Mouse (Mus musculus) limb, embryonic 15.5 days (tissue): Measurements from ENCODE around the gene Olfr51. TPM values are rescaled to one million over a fixed set of nuclear protein-coding genes. Genes with fewer than 3 reads are reported as not detected.
"Not testable (repeated sequence)": the region's sequence is repeated elsewhere in the genome, so short reads cannot be mapped to it uniquely, and the experiment has no call there.

ENCODE experiments used
- ATAC-seq: fragments of 200-750 bp; cut with Nextera tagmentation; 2 replicates; pipeline ENCODE4 v1.8.0; 2017; ENCODE audit warnings: low read depth, moderate TSS enrichment; ENCODE audit not compliant: insufficient number of reproducible peaks, low FRiP score, low TSS enrichment
- H3K27ac ChIP-seq: fragments of 300-500 bp; sonication (generic); 2 replicates; pipeline ENCODE4 v1.5.1; 2015; ENCODE audit warnings: moderate library complexity, mild to moderate bottlenecking, inconsistent platforms
- H3K27me3 ChIP-seq: fragments of 300-500 bp; sonication (generic); 2 replicates; pipeline ENCODE4 v1.6.1; 2015; ENCODE audit warnings: inconsistent platforms
- H3K36me3 ChIP-seq: fragments of 300-500 bp; sonication (generic); 2 replicates; pipeline ENCODE4 v1.6.1; 2015; ENCODE audit warnings: inconsistent platforms
- H3K4me1 ChIP-seq: fragments of 300-500 bp; sonication (generic); 2 replicates; pipeline ENCODE4 v1.6.1; 2015; ENCODE audit warnings: inconsistent platforms
- H3K4me2 ChIP-seq: fragments of 300-500 bp; sonication (generic); 2 replicates; pipeline ENCODE4 v1.6.1; 2015; ENCODE audit warnings: mild to moderate bottlenecking, inconsistent platforms
- H3K4me3 ChIP-seq: fragments of 300-500 bp; sonication (generic); 2 replicates; pipeline ENCODE4 v1.5.1; 2015; ENCODE audit warnings: mild to moderate bottlenecking, inconsistent platforms
- H3K9ac ChIP-seq: fragments of 300-500 bp; sonication (generic); 2 replicates; pipeline ENCODE4 v1.6.1; 2015; ENCODE audit warnings: inconsistent platforms
- H3K9me3 ChIP-seq: fragments of 300-500 bp; sonication (generic); 2 replicates; pipeline ENCODE4 v1.6.1; 2016; ENCODE audit warnings: inconsistent platforms
- WGBS: fragments of 180-500 bp; shearing (Covaris S2); methylation state at CpG from one replicate; pipeline ENCODE4 v1.1.7; 2015; 5-methylcytosine and 5-hydroxymethylcytosine counted together
- polyA plus RNA-seq: library from polyadenylated mRNA; unstranded; fragments of >200 nt; fragmentation: Nextera tagmentation; extraction: Ambion mirVana; gene quantifications from 2 replicates; pipeline ENCODE4 v1.2.1, GENCODE M21; 2015

Olfr51 gene
- polyA plus RNA-seq, 1 experiment from 2014 or later = not detected

DNA sequence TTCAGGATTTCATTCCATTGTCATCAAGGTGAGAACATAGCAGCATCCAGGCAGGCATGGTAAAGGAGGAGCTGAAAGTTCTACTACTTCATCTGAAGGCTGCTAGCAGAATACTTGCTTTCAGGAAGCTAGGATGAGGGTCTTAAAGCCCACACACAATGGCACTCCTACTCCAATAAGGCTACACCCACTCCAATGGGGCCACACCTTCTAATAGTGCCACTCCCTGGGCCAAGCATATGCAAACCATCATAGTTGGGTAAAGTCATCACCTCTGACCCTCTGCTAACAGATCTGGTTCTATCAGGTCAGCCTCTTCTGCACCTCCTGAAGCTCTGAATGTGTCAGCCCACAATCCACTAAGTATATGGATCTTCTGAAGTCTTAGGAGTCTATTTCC is 30.7 kb downstream of the Olfr51 start:
- H3K9me3 ChIP-seq, H3K27ac ChIP-seq, ATAC-seq, H3K36me3 ChIP-seq, H3K9ac ChIP-seq, H3K4me1 ChIP-seq, H3K4me2 ChIP-seq, H3K27me3 ChIP-seq, H3K4me3 ChIP-seq: not testable (repeated sequence)

DNA sequence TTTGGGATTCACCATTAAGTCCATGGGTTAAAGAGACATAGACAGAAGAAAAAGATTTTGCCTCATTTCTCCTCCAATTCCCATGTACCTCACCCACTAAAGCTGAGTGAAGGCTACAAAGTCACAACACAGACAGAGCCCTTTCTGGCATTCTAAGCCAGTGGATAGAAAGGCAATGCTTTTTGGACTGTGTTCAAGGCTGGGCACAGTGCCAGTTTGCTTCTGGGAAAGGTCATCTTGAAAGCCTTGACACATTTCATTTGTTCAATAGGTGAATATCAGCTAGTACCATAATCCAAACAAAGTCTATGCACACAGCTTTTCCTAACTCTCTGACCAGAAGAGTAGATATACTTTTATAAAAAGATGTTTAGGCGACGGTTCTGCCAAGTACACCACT is 32.6 kb downstream of the Olfr51 start:
- no peak overlapping the region for H3K4me3 ChIP-seq
- no peak overlapping the region for H3K27ac ChIP-seq
- no peaks in the 10 kb centered on the region for H3K9me3 ChIP-seq
- no peak overlapping the region for H3K9ac ChIP-seq
- no peak for ATAC-seq
- no peaks in the 10 kb centered on the region for H3K36me3 ChIP-seq
- no peak overlapping the region for H3K4me2 ChIP-seq
- no peaks in the 10 kb centered on the region for H3K4me1 ChIP-seq
- WGBS = 89% methylated on average over 2 of the region's 2 CpGs
- no peaks in the 10 kb centered on the region for H3K27me3 ChIP-seq

GRCm38 (mm10) chr11:51044776-51045175 is 41.4 kb downstream of the Olfr51 start:
- not testable (repeated sequence) for ATAC-seq, H3K4me2 ChIP-seq, H3K4me1 ChIP-seq, H3K9ac ChIP-seq, H3K36me3 ChIP-seq, H3K4me3 ChIP-seq, H3K27ac ChIP-seq, H3K27me3 ChIP-seq, H3K9me3 ChIP-seq
- 67% methylated on average over 3 of the region's 3 CpGs for WGBS

DNA sequence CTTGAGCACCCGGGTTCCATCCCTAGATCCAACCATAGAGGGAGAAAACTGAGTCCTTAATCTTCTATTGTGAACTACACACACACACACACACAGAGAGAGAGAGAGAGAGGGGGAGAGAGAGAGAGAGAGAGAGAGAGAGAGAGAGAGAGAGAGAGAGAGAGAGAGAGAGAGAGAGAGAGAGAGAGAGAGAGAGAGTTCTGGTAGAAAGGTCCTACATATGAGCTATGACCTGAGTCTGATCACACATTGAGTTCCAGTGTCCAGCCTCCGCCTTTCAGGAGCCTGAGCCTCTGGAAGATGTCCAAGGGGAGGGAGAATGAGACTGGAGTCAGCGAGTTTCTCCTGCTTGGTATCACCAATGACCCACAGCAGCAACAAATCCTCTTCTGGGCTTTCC is 44.4 kb downstream of the Olfr51 start, which contains the start of gene Olfr1375:
Olfr1375 (plus strand) TSS at position 301 of the 400 bp plus-strand sequence.
- H3K36me3 ChIP-seq, H3K4me1 ChIP-seq, ATAC-seq, H3K4me2 ChIP-seq, H3K27ac ChIP-seq, H3K27me3 ChIP-seq, H3K4me3 ChIP-seq, H3K9ac ChIP-seq, H3K9me3 ChIP-seq: not testable (repeated sequence)
- WGBS = 75% methylated on average over 3 of the region's 3 CpGs

DNA sequence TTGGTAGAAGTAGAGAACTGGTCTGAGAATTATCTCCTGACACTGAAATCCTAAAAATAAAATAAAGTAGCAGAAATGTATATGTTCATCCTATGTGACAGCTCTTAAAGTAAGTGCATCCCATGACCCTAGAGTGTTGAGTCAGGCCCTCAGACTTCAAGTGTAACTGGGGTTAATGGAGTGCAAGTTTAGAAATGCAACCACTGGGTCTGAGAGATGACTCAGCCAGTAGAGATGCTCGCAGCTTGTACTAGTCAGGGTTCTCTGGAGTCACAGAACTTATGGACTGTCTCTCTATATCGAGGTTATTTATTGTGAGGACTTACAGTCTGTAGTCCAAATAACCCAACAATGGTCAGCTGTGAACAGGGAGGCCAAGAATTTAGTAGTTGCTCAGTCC is 48.3 kb downstream of the Olfr51 start:
- ATAC-seq = no peak
- 62% methylated on average over 2 of the region's 2 CpGs for WGBS
- no peak overlapping the region for H3K4me3 ChIP-seq

GRCm38 (mm10) chr11:51053230-51053629 is 49.8 kb downstream of the Olfr51 start:
- no peaks in the 10 kb centered on the region for H3K9me3 ChIP-seq
- no peaks in the 10 kb centered on the region for H3K36me3 ChIP-seq
- no peak overlapping the region for H3K9ac ChIP-seq
- ATAC-seq = no peak
- 61% methylated on average over 3 of the region's 3 CpGs for WGBS
- H3K4me2 ChIP-seq = no peak overlapping the region
- no peak overlapping the region for H3K27ac ChIP-seq
- no peaks in the 10 kb centered on the region for H3K27me3 ChIP-seq
- no peak overlapping the region for H3K4me3 ChIP-seq
- no peaks in the 10 kb centered on the region for H3K4me1 ChIP-seq

More for the DNA sequence above, 48.3 kb downstream of the Olfr51 start:
- Histone ChIP-seq H3K9me3 (no peaks in the 10 kb centered on the region), H3K27ac (no peak overlapping the region), H3K36me3 (no peaks in the 10 kb centered on the region), H3K27me3 (no peaks in the 10 kb centered on the region), H3K4me1 (no peaks in the 10 kb centered on the region), H3K9ac (no peak overlapping the region), H3K4me2 (no peak overlapping the region)

GRCm38 (mm10) chr11:51059151-51059571 is 55.8 kb downstream of the Olfr51 start, which contains the start of gene Zfp354a:
Zfp354a (plus strand) TSS chr11:51059257.
- peak; percentile 85 for ATAC-seq
- H3K4me2 ChIP-seq = peak within 1 kb of the TSS; percentile 69
- peaks cover 9% of the 10 kb centered on the region for H3K4me1 ChIP-seq
- H3K9ac ChIP-seq = peak within 1 kb of the TSS; percentile 55
- under 1% methylated on average over 32 of the region's 32 CpGs for WGBS
- no peaks in the 10 kb centered on the region for H3K9me3 ChIP-seq
- peak within 1 kb of the TSS; percentile 62 for H3K4me3 ChIP-seq
- H3K27ac ChIP-seq = 0 out of 2 replicates have a peak within 1 kb of the TSS, but pooled peaks have one; percentile 67
- H3K36me3 ChIP-seq = peaks cover 9% of the 10 kb centered on the region; the same call in 1 of the 2 replicates
- no peaks in the 10 kb centered on the region for H3K27me3 ChIP-seq

Other genes with a start within 250 kb of the Olfr51 start
- gene Zfp354c, start 175.9 kb upstream of the Olfr51 start, polyA plus RNA-seq = 43.6 and 51.0 TPM in 2 replicates
- gene Zfp879, start 162.0 kb upstream of the Olfr51 start, polyA plus RNA-seq = 0.71 and 0.77 TPM in 2 replicates
- 0.32 and 0.62 TPM in 2 replicates for gene Grm6, start 152.9 kb upstream of the Olfr51 start, polyA plus RNA-seq
- 8.2 and 8.5 TPM in 2 replicates for gene Zfp454, start 115.9 kb upstream of the Olfr51 start, polyA plus RNA-seq
- 9.1 and 9.6 TPM in 2 replicates for gene Zfp2, start 87.4 kb upstream of the Olfr51 start, polyA plus RNA-seq
- gene Zfp354b, start 72.0 kb upstream of the Olfr51 start, polyA plus RNA-seq = 1.3 and 1.9 TPM in 2 replicates
- gene 4933414I15Rik, start 59.8 kb upstream of the Olfr51 start, polyA plus RNA-seq = not detected in 2 replicates
- not detected in 2 replicates for gene Prop1, start 49.8 kb upstream of the Olfr51 start, polyA plus RNA-seq
- not detected in 2 replicates for gene Olfr1378, start 37.1 kb upstream of the Olfr51 start, polyA plus RNA-seq
- not detected in 2 replicates for gene Olfr1377, start 21.6 kb upstream of the Olfr51 start, polyA plus RNA-seq
- not detected in 2 replicates for gene Olfr54, start 10.6 kb downstream of the Olfr51 start, polyA plus RNA-seq
- gene Olfr1375, start 44.5 kb downstream of the Olfr51 start, polyA plus RNA-seq = not detected in 2 replicates
- 8.3 TPM in 2 replicates for gene Zfp354a, start 55.7 kb downstream of the Olfr51 start, polyA plus RNA-seq
- not detected in 2 replicates for gene Gm12569, start 216.9 kb downstream of the Olfr51 start, polyA plus RNA-seq